Mouse (Mus musculus) E14TG2a.4 (cell line): ENCODE results near the gene Mcoln1.

Experiments used
- CTCF ChIP-seq: conservative IDR thresholded peaks from 2 replicates; pipeline ENCODE4 v1.5.1; 2014; ENCODE audit warnings: low read length
- NANOG ChIP-seq: IDR thresholded peaks from 2 replicates; pipeline ENCODE4 v1.6.1; 2014; ENCODE audit warnings: borderline replicate concordance, low read length, mixed read lengths

DNA sequence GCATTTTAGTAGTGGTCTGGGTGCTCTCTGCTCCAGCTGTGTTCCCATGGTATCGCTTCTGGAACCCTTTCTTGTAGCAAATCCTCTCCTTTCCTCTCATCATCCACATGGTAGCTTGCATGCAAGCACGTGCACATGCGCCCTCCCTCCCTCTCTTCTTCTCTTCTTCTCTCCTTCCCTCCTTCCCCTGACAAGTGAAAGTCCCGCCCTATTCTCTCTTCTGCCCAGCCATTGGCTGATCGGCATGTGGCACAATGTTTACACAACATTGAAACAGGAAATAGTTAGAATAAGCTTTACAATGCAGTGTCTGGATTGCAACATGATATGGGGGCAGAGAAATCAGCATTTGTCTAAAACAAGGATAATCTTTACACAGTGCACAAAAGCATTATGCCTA, 18.7 kb upstream of the Mcoln1 start:
- TF ChIP-seq CTCF (no peak), NANOG (no peak)
